Mouse (Mus musculus) stomach, embryonic 16.5 days (tissue): ENCODE data around the gene Armh3. TPM values are rescaled to one million over a fixed set of nuclear protein-coding genes. Genes with fewer than 3 reads are reported as not detected.
"Not testable (repeated sequence)": the region's sequence is repeated elsewhere in the genome, so short reads cannot be mapped to it uniquely, and the experiment has no call there.

Experiments used
- ATAC-seq: fragments of 200-750 bp; cut with Nextera tagmentation; 2 replicates; pipeline ENCODE4 v1.8.0; 2017; ENCODE audit warnings: moderate number of reproducible peaks, moderate TSS enrichment; ENCODE audit not compliant: insufficient read depth, low FRiP score
- H3K27ac ChIP-seq: fragments of 300-500 bp; sonication (generic); 2 replicates; pipeline ENCODE4 v1.5.1; 2014; ENCODE audit warnings: low read length
- H3K27me3 ChIP-seq: fragments of 300-500 bp; sonication (generic); 2 replicates; pipeline ENCODE4 v1.6.1; 2014; ENCODE audit warnings: low read length, control low read depth, mixed read lengths; ENCODE audit not compliant: control insufficient read depth, insufficient read depth
- H3K36me3 ChIP-seq: fragments of 300-500 bp; sonication (generic); 2 replicates; pipeline ENCODE4 v1.6.1; 2014; ENCODE audit warnings: low read length; ENCODE audit not compliant: control insufficient read depth, insufficient read depth
- H3K4me1 ChIP-seq: fragments of 300-500 bp; sonication (generic); 2 replicates; pipeline ENCODE4 v1.6.1; 2014; ENCODE audit warnings: low read length, control low read depth, mixed read lengths; ENCODE audit not compliant: control insufficient read depth, insufficient read depth
- H3K4me2 ChIP-seq: fragments of 300-500 bp; sonication (generic); 2 replicates; pipeline ENCODE4 v1.6.1; 2014; ENCODE audit warnings: low read depth, low read length, mixed read lengths
- H3K4me3 ChIP-seq: fragments of 300-500 bp; sonication (generic); replicated peaks from 2 replicates; pipeline ENCODE4 v1.5.1; 2014; ENCODE audit warnings: mild to moderate bottlenecking, low read length
- H3K9ac ChIP-seq: fragments of 300-500 bp; sonication (generic); 2 replicates; pipeline ENCODE4 v1.6.1; 2014; ENCODE audit warnings: low read length
- H3K9me3 ChIP-seq: fragments of 300-500 bp; sonication (generic); replicated peaks from 2 replicates; pipeline ENCODE4 v1.6.1; 2016; ENCODE audit warnings: low read length, control low read depth; ENCODE audit not compliant: control insufficient read depth
- WGBS: fragments of 180-500 bp; shearing (Covaris S2); extraction: QIAGEN DNeasy Blood & Tissue Kit; methylation state at CpG from one replicate; pipeline ENCODE4 v1.1.7; 2014; 5-methylcytosine and 5-hydroxymethylcytosine counted together
- polyA plus RNA-seq: library from polyadenylated mRNA; unstranded; fragments of >200 nt; fragmentation: Nextera tagmentation; extraction: Ambion mirVana; gene quantifications from 2 replicates; pipeline ENCODE4 v1.2.1, GENCODE M21; 2015

The Armh3 gene
- polyA plus RNA-seq, 1 experiment from 2014 or later, result 15.4 TPM

- Histone ChIP-seq H3K4me2 (no peak overlapping the region), H3K27me3 (no peaks in the 10 kb centered on the region), H3K27ac (no peak overlapping the region), H3K4me1 (peaks cover 11% of the 10 kb centered on the region), H3K9ac (no peak overlapping the region), H3K4me3 (no peak overlapping the region), H3K9me3 (no peaks in the 10 kb centered on the region; the same call in 1 of the 2 replicates), H3K36me3 (peaks cover 2% of the 10 kb centered on the region; the same call in 1 of the 2 replicates)
- WGBS, result 48% methylated on average over 1 of the region's 1 CpGs
- ATAC-seq, result no peak
These were observed 1.1 kb upstream of the Armh3 start for GRCm38 (mm10) chr19:45999378-45999777.

GRCm38 (mm10) chr19:45998694-45999217 lies 468 bp upstream of the Armh3 start:
- Histone ChIP-seq H3K9ac (peak overlapping the region; percentile 96; the same call in 1 of the 2 replicates), H3K4me2 (peak overlapping the region; percentile 55), H3K36me3 (peaks cover 3% of the 10 kb centered on the region; the same call in 1 of the 2 replicates), H3K4me3 (peak overlapping the region; percentile 97), H3K9me3 (no peaks in the 10 kb centered on the region; the same call in 1 of the 2 replicates), H3K27me3 (no peaks in the 10 kb centered on the region), H3K4me1 (peaks cover 6% of the 10 kb centered on the region; the same call in 1 of the 2 replicates), H3K27ac (no peak overlapping the region)
- 11% methylated on average over 8 of the region's 8 CpGs for WGBS
- ATAC-seq, result no peak

GRCm38 (mm10) chr19:45997365-45997764 lies 923 bp downstream of the Armh3 start:
- no peak for ATAC-seq
- peaks cover 3% of the 10 kb centered on the region; the same call in 1 of the 2 replicates for H3K36me3 ChIP-seq
- peak overlapping the region; percentile 65 for H3K4me2 ChIP-seq
- WGBS, result 57% methylated on average over 5 of the region's 5 CpGs
- no peaks in the 10 kb centered on the region for H3K27me3 ChIP-seq
- peak overlapping the region; percentile 92 for H3K27ac ChIP-seq
- H3K9me3 ChIP-seq, result no peaks in the 10 kb centered on the region; the same call in 1 of the 2 replicates
- H3K4me3 ChIP-seq, result peak overlapping the region; percentile 97
- H3K9ac ChIP-seq, result peak overlapping the region; percentile 96
- peaks cover 6% of the 10 kb centered on the region; the same call in 1 of the 2 replicates for H3K4me1 ChIP-seq

GRCm38 (mm10) chr19:45993981-45994737 lies 4.1 kb downstream of the Armh3 start:
- ATAC-seq, result no peak
- Histone ChIP-seq H3K27ac (no peak overlapping the region), H3K4me1 (peaks cover 6% of the 10 kb centered on the region; the same call in 1 of the 2 replicates), H3K4me2 (no peak overlapping the region), H3K27me3 (no peaks in the 10 kb centered on the region), H3K9me3 (no peaks in the 10 kb centered on the region; the same call in 1 of the 2 replicates), H3K36me3 (peaks cover 3% of the 10 kb centered on the region; the same call in 1 of the 2 replicates), H3K4me3 (no peak overlapping the region), H3K9ac (no peak overlapping the region)
- WGBS, result 91% methylated on average over 13 of the region's 13 CpGs

GRCm38 (mm10) chr19:45993441-45993840 lies 4.8 kb downstream of the Armh3 start:
- not testable (repeated sequence) for H3K4me2 ChIP-seq, H3K27ac ChIP-seq, H3K36me3 ChIP-seq, ATAC-seq, H3K4me1 ChIP-seq, H3K9me3 ChIP-seq, H3K27me3 ChIP-seq, H3K9ac ChIP-seq, H3K4me3 ChIP-seq
- WGBS, result 76% methylated on average over 6 of the region's 6 CpGs

GRCm38 (mm10) chr19:45991171-45991570 lies 7.1 kb downstream of the Armh3 start:
- no peaks in the 10 kb centered on the region for H3K4me1 ChIP-seq
- H3K9me3 ChIP-seq, result no peaks in the 10 kb centered on the region; the same call in 1 of the 2 replicates
- no peak overlapping the region for H3K4me2 ChIP-seq
- H3K9ac ChIP-seq, result no peak overlapping the region
- no peak for ATAC-seq
- no peak overlapping the region for H3K27ac ChIP-seq
- H3K4me3 ChIP-seq, result no peak overlapping the region
- H3K36me3 ChIP-seq, result peaks cover 3% of the 10 kb centered on the region; the same call in 1 of the 2 replicates
- WGBS, result 92% methylated on average over 3 of the region's 3 CpGs
- H3K27me3 ChIP-seq, result no peaks in the 10 kb centered on the region

GRCm38 (mm10) chr19:45988238-45988637 lies 10.1 kb downstream of the Armh3 start:
- Histone ChIP-seq H3K9ac (no peak overlapping the region), H3K9me3 (no peaks in the 10 kb centered on the region), H3K4me1 (no peaks in the 10 kb centered on the region), H3K27me3 (no peaks in the 10 kb centered on the region), H3K36me3 (no peaks in the 10 kb centered on the region), H3K27ac (no peak overlapping the region), H3K4me3 (no peak overlapping the region), H3K4me2 (no peak overlapping the region)
- WGBS, result 95% methylated on average over 3 of the region's 3 CpGs
- ATAC-seq, result no peak

- no peaks in the 10 kb centered on the region for H3K36me3 ChIP-seq
- no peak overlapping the region for H3K27ac ChIP-seq
- no peak overlapping the region for H3K4me3 ChIP-seq
- no peak for ATAC-seq
- H3K4me1 ChIP-seq, result no peaks in the 10 kb centered on the region
- H3K27me3 ChIP-seq, result no peaks in the 10 kb centered on the region
- no peaks in the 10 kb centered on the region for H3K9me3 ChIP-seq
- H3K9ac ChIP-seq, result no peak overlapping the region
- H3K4me2 ChIP-seq, result no peak overlapping the region
These were observed 13.9 kb downstream of the Armh3 start for GRCm38 (mm10) chr19:45984379-45984778.

- Histone ChIP-seq H3K9me3 (no peaks in the 10 kb centered on the region), H3K27me3 (no peaks in the 10 kb centered on the region), H3K4me1 (no peaks in the 10 kb centered on the region), H3K9ac (no peak overlapping the region), H3K4me2 (no peak overlapping the region), H3K36me3 (peaks cover 7% of the 10 kb centered on the region), H3K4me3 (no peak overlapping the region), H3K27ac (no peak overlapping the region)
- no peak for ATAC-seq
- 37% methylated on average over 5 of the region's 5 CpGs for WGBS
These were observed 37.5 kb downstream of the Armh3 start for GRCm38 (mm10) chr19:45960770-45961169.
